19 mouse cellular contexts compared by ENCODE assay signal in genomic region chr1:171447692-171448091, GRCm38 (mm10). TPM values are rescaled to one million over a fixed set of nuclear protein-coding genes. Genes with fewer than 3 reads are reported as not detected.
DNase-seq lines count a peak whose midpoint lies in the region; ATAC-seq and TF ChIP-seq lines count a peak whose summit lies in the region.
"Had no signal": no experiment of that assay in that cellular context is flagged by ENCODE, and none has a peak within 500 bp of the region (broad histone marks: within the 10 kb centered on the region; RNA-seq: fewer than 3 reads in every experiment).

No protein-coding gene starts in this region.

- no peak for ATAC-seq in heart, embryonic 11.5 days (replicated peaks; ENCODE audit: insufficient number of reproducible peaks, low FRiP score, low TSS enrichment)
- no peak for ATAC-seq in lung, embryonic 16.5 days (ENCODE audit: low read depth)
- ATAC-seq in stomach, embryonic 15.5 days (ENCODE audit: insufficient read depth, low FRiP score, low read depth) = no peak
- ATAC-seq: forebrain, postnatal 0 days had no signal

- TF ChIP-seq POLR2A in kidney, adult 2 months (IDR thresholded peaks at IDR 0.05; ENCODE audit: low read depth, low read length) = no peak
- no peak for TF ChIP-seq POLR2A in lung, adult 2 months (IDR thresholded peaks at IDR 0.05; ENCODE audit: borderline replicate concordance, extremely low read depth, low read depth, low read length)

- peaks cover 13% of the 10 kb centered on the region for H3K4me1 ChIP-seq in heart, embryonic 11.5 days (ENCODE audit: control insufficient read depth, insufficient read depth, low read length)
- H3K4me1 ChIP-seq in kidney, adult 2 months (ENCODE audit: control insufficient read depth, insufficient read depth, low read length) = peaks cover 6% of the 10 kb centered on the region
- peaks cover 17% of the 10 kb centered on the region for H3K4me1 ChIP-seq in lung, embryonic 16.5 days (replicated peaks; ENCODE audit: control insufficient read depth, insufficient read depth, low read length)
- peaks cover 26% of the 10 kb centered on the region for H3K4me1 ChIP-seq in lung, adult 2 months (ENCODE audit: control insufficient read depth, insufficient read depth, low read length)
- H3K4me1 ChIP-seq in stomach, embryonic 15.5 days = peaks cover 13% of the 10 kb centered on the region; the same call in 1 of the 2 replicates
- H3K4me1 ChIP-seq: hindbrain, embryonic 15.5 days; midbrain, embryonic 10.5 days; neural tube, embryonic 13.5 days had no signal

- no peak overlapping the region for H3K4me3 ChIP-seq in heart, embryonic 11.5 days (ENCODE audit: low read depth, low read length)
- peak overlapping the region; percentile 10; the same call in 1 of the 2 replicates for H3K4me3 ChIP-seq in kidney, adult 2 months (ENCODE audit: insufficient read depth, low read depth, low read length)
- H3K4me3 ChIP-seq in lung, embryonic 16.5 days (ENCODE audit: low read length) = no peak overlapping the region
- no peak overlapping the region for H3K4me3 ChIP-seq in lung, adult 2 months (replicated peaks; ENCODE audit: extremely low read depth, low read depth, low read length)
- H3K4me3 ChIP-seq in stomach, embryonic 15.5 days (replicated peaks) = no peak overlapping the region
- H3K4me3 ChIP-seq: hindbrain, embryonic 15.5 days; midbrain, embryonic 10.5 days; neural tube, embryonic 13.5 days had no signal

- H3K9ac ChIP-seq in heart, embryonic 11.5 days (ENCODE audit: low read depth, low read length) = peak overlapping the region; percentile 56
- no peak overlapping the region for H3K9ac ChIP-seq in lung, embryonic 16.5 days (ENCODE audit: low read length)
- no peak overlapping the region for H3K9ac ChIP-seq in stomach, embryonic 15.5 days
- H3K9ac ChIP-seq: forebrain, postnatal 0 days; hindbrain, embryonic 15.5 days; liver, embryonic 14.5 days; neural tube, embryonic 13.5 days had no signal

- H3K27me3 ChIP-seq in heart, embryonic 11.5 days (ENCODE audit: control insufficient read depth, insufficient read depth, low read length) = no peaks in the 10 kb centered on the region
- H3K27me3 ChIP-seq in kidney, adult 2 months (replicated peaks; ENCODE audit: control insufficient read depth, insufficient read depth, low read length) = no peaks in the 10 kb centered on the region
- no peaks in the 10 kb centered on the region for H3K27me3 ChIP-seq in lung, embryonic 16.5 days (ENCODE audit: control insufficient read depth, insufficient read depth, low read depth, low read length)
- no peaks in the 10 kb centered on the region for H3K27me3 ChIP-seq in stomach, embryonic 15.5 days (replicated peaks)
- H3K27me3 ChIP-seq: hindbrain, embryonic 15.5 days; neural tube, embryonic 13.5 days had no signal

- intact Hi-C loops in heart, postnatal 25 days (cut with DNase I) = no loop called here

- 26% methylated on average over 10 of the region's 10 CpGs for WGBS in heart, embryonic 11.5 days (ENCODE audit: insufficient replicate concordance)
- WGBS in kidney, adult 2 months = 18% methylated on average over 10 of the region's 10 CpGs
- 12% methylated on average over 10 of the region's 10 CpGs for WGBS in lung, embryonic 16.5 days
- WGBS in lung, adult 2 months = 12% methylated on average over 10 of the region's 10 CpGs
- 12% methylated on average over 10 of the region's 10 CpGs for WGBS in stomach, embryonic 15.5 days

- no peak for TF ChIP-seq CTCF in kidney, adult 2 months (conservative IDR thresholded peaks at IDR 0.05; ENCODE audit: insufficient read depth, insufficient read length, low read depth, low read length)
- no peak for TF ChIP-seq CTCF in lung, adult 2 months (IDR thresholded peaks at IDR 0.05; ENCODE audit: insufficient read depth, low read length)

- no peak for DNase-seq in heart, postnatal 25 days (ENCODE audit: low spot score)
- DNase-seq in kidney, adult 2 months = no peak
- no peak for DNase-seq in kidney, postnatal 14 days
- DNase-seq in lung, adult 2 months = no peak
- DNase-seq in adrenal gland, adult 2 months = no peak
- DNase-seq: B cell, adult 2 months; cerebellum, postnatal 14 days; forebrain, postnatal 0 days; gastrocnemius, postnatal 25 days; kidney, postnatal 4 days; layer of hippocampus, postnatal 36 days; right cerebral cortex, postnatal 25 days had no signal

- 0 out of 2 replicates have a peak, but pooled peaks cover 2% of the 10 kb centered on the region for H3K36me3 ChIP-seq in heart, embryonic 11.5 days (ENCODE audit: control insufficient read depth, insufficient read depth, low read length)
- H3K36me3 ChIP-seq in kidney, adult 2 months (ENCODE audit: control insufficient read depth, insufficient read depth, low read length) = no peaks in the 10 kb centered on the region
- no peaks in the 10 kb centered on the region for H3K36me3 ChIP-seq in lung, embryonic 16.5 days (ENCODE audit: control insufficient read depth, insufficient read depth, low read length)
- no peaks in the 10 kb centered on the region for H3K36me3 ChIP-seq in stomach, embryonic 15.5 days
- H3K36me3 ChIP-seq: hindbrain, embryonic 15.5 days; midbrain, embryonic 10.5 days; neural tube, embryonic 13.5 days had no signal

- H3K27ac ChIP-seq in heart, embryonic 11.5 days (ENCODE audit: low read depth, low read length) = peak overlapping the region; percentile 46
- H3K27ac ChIP-seq in kidney, adult 2 months (ENCODE audit: insufficient read depth, low read depth, low read length) = peak overlapping the region; percentile 0; the same call in 1 of the 2 replicates
- H3K27ac ChIP-seq in lung, embryonic 16.5 days (ENCODE audit: low read length) = no peak overlapping the region
- H3K27ac ChIP-seq in stomach, embryonic 15.5 days = peak overlapping the region; percentile 33; the same call in 1 of the 2 replicates
- H3K27ac ChIP-seq: hindbrain, embryonic 15.5 days; liver, embryonic 14.5 days; midbrain, embryonic 10.5 days; neural tube, embryonic 13.5 days had no signal

- peak overlapping the region; percentile 50 for H3K4me2 ChIP-seq in heart, embryonic 11.5 days
- peak overlapping the region; percentile 26 for H3K4me2 ChIP-seq in lung, embryonic 16.5 days (ENCODE audit: low read depth, low read length)
- peak overlapping the region; percentile 4; the same call in 1 of the 2 replicates for H3K4me2 ChIP-seq in stomach, embryonic 15.5 days
- H3K4me2 ChIP-seq: hindbrain, embryonic 15.5 days; neural tube, embryonic 13.5 days had no signal

- peaks cover 6% of the 10 kb centered on the region; the same call in 1 of the 2 replicates for H3K9me3 ChIP-seq in heart, embryonic 11.5 days (replicated peaks; ENCODE audit: control insufficient read depth, low read length)
- H3K9me3 ChIP-seq in lung, embryonic 16.5 days (ENCODE audit: control insufficient read depth, low read length) = no peaks in the 10 kb centered on the region; the same call in 1 of the 2 replicates
- no peaks in the 10 kb centered on the region for H3K9me3 ChIP-seq in stomach, embryonic 15.5 days
- H3K9me3 ChIP-seq: hindbrain, embryonic 15.5 days had no signal

RNA-seq across cellular contexts. Expression of gene F11r, which starts 10.4 kb away (rescaled TPM):
- polyA plus RNA-seq in heart, embryonic 11.5 days (2014; fragmentation: Nextera tagmentation; extraction: Ambion mirVana) = 64.1 and 65.7 TPM in 2 replicates
- total RNA-seq in heart, postnatal 25 days (2021) = 10 to 100 TPM; 37.1 to 38.9 TPM
- 88.7 and 106 TPM in 2 replicates for polyA plus RNA-seq in kidney, adult 2 months (2012; rRNA removed)
- 134 and 145 TPM in 2 replicates for polyA plus RNA-seq in lung, embryonic 16.5 days (2015; fragmentation: Nextera tagmentation; extraction: Ambion mirVana)
- 108 and 149 TPM in 2 replicates for polyA plus RNA-seq in lung, adult 2 months (2012; rRNA removed)
- polyA plus RNA-seq in stomach, embryonic 15.5 days (2015; fragmentation: Nextera tagmentation; extraction: Ambion mirVana) = 108 and 121 TPM in 2 replicates
- total RNA-seq in adrenal gland, adult 2 months (2021) = 10 to 100 TPM; 29.7 to 45.8 TPM
- polyA plus RNA-seq in adrenal gland, adult 2 months (2012; rRNA removed) = 23.5 and 25.1 TPM in 2 replicates

RNA-seq across cellular contexts. Expression of gene Tstd1, which starts 29.0 kb away (rescaled TPM):
- 0.45 and 1.7 TPM in 2 replicates for polyA plus RNA-seq in heart, embryonic 11.5 days (2014; fragmentation: Nextera tagmentation; extraction: Ambion mirVana)
- total RNA-seq in heart, postnatal 25 days (2021) = 1 to 10 TPM; 1.2 to 1.6 TPM
- 77.3 and 79.7 TPM in 2 replicates for polyA plus RNA-seq in kidney, adult 2 months (2012; rRNA removed)
- 5.9 and 8.4 TPM in 2 replicates for polyA plus RNA-seq in lung, embryonic 16.5 days (2015; fragmentation: Nextera tagmentation; extraction: Ambion mirVana)
- 8.9 and 16.2 TPM in 2 replicates for polyA plus RNA-seq in lung, adult 2 months (2012; rRNA removed)
- polyA plus RNA-seq in stomach, embryonic 15.5 days (2015; fragmentation: Nextera tagmentation; extraction: Ambion mirVana) = 5.3 and 5.9 TPM in 2 replicates
- total RNA-seq in adrenal gland, adult 2 months (2021) = 1 to 10 TPM; 3.0 to 5.0 TPM
- polyA plus RNA-seq in adrenal gland, adult 2 months (2012; rRNA removed) = 0.49 and 0.99 TPM in 2 replicates

RNA-seq across cellular contexts. Expression of gene Usf1, which starts 36.6 kb away (rescaled TPM):
- polyA plus RNA-seq in heart, embryonic 11.5 days (2014; fragmentation: Nextera tagmentation; extraction: Ambion mirVana) = 53.3 and 68.2 TPM in 2 replicates
- total RNA-seq in heart, postnatal 25 days (2021) = 10 to 100 TPM; 38.7 to 42.6 TPM
- polyA plus RNA-seq in kidney, adult 2 months (2012; rRNA removed) = 56.8 and 59.0 TPM in 2 replicates
- 73.6 and 81.7 TPM in 2 replicates for polyA plus RNA-seq in lung, embryonic 16.5 days (2015; fragmentation: Nextera tagmentation; extraction: Ambion mirVana)
- 95.3 and 107 TPM in 2 replicates for polyA plus RNA-seq in lung, adult 2 months (2012; rRNA removed)
- 63.3 and 66.5 TPM in 2 replicates for polyA plus RNA-seq in stomach, embryonic 15.5 days (2015; fragmentation: Nextera tagmentation; extraction: Ambion mirVana)
- 10 to 100 TPM; 50.9 to 68.8 TPM for total RNA-seq in adrenal gland, adult 2 months (2021)
- polyA plus RNA-seq in adrenal gland, adult 2 months (2012; rRNA removed) = 71.6 and 85.0 TPM in 2 replicates

RNA-seq across cellular contexts. Expression of gene Alyref2, which starts 55.6 kb away (rescaled TPM):
- 12.3 and 12.7 TPM in 2 replicates for polyA plus RNA-seq in heart, embryonic 11.5 days (2014; fragmentation: Nextera tagmentation; extraction: Ambion mirVana)
- 1 to 10 TPM; 2.4 to 3.3 TPM for total RNA-seq in heart, postnatal 25 days (2021)
- polyA plus RNA-seq in kidney, adult 2 months (2012; rRNA removed) = 3.2 and 3.3 TPM in 2 replicates
- polyA plus RNA-seq in lung, embryonic 16.5 days (2015; fragmentation: Nextera tagmentation; extraction: Ambion mirVana) = 11.8 and 13.6 TPM in 2 replicates
- 2.8 and 3.3 TPM in 2 replicates for polyA plus RNA-seq in lung, adult 2 months (2012; rRNA removed)
- polyA plus RNA-seq in stomach, embryonic 15.5 days (2015; fragmentation: Nextera tagmentation; extraction: Ambion mirVana) = 14.4 and 15.0 TPM in 2 replicates
- total RNA-seq in adrenal gland, adult 2 months (2021) = 1 to 10 TPM; 3.6 to 8.3 TPM
- polyA plus RNA-seq in adrenal gland, adult 2 months (2012; rRNA removed) = 2.5 and 4.1 TPM in 2 replicates

RNA-seq across cellular contexts. Expression of gene Arhgap30, which starts 58.9 kb away (rescaled TPM):
- 0.18 and 0.44 TPM in 2 replicates for polyA plus RNA-seq in heart, embryonic 11.5 days (2014; fragmentation: Nextera tagmentation; extraction: Ambion mirVana)
- 1 to 10 TPM; 2.7 TPM for total RNA-seq in heart, postnatal 25 days (2021)
- polyA plus RNA-seq in kidney, adult 2 months (2012; rRNA removed) = 1.6 and 4.8 TPM in 2 replicates
- 2.6 and 3.2 TPM in 2 replicates for polyA plus RNA-seq in lung, embryonic 16.5 days (2015; fragmentation: Nextera tagmentation; extraction: Ambion mirVana)
- 11.6 and 17.5 TPM in 2 replicates for polyA plus RNA-seq in lung, adult 2 months (2012; rRNA removed)
- 2.9 and 3.0 TPM in 2 replicates for polyA plus RNA-seq in stomach, embryonic 15.5 days (2015; fragmentation: Nextera tagmentation; extraction: Ambion mirVana)
- total RNA-seq in adrenal gland, adult 2 months (2021) = 1 to 10 TPM; 2.7 to 4.1 TPM
- polyA plus RNA-seq in adrenal gland, adult 2 months (2012; rRNA removed) = 2.3 and 2.6 TPM in 2 replicates
